Mouse (Mus musculus): ENCODE results near the gene Chst8.

The Chst8 gene

GRCm38 (mm10) chr7:34752151-34752762 is 60.3 kb downstream of the Chst8 start:
- DNase-seq (ENCODE audit: low read depth) = no peak

- no peak for DNase-seq (ENCODE audit: low read depth)
Measured at GRCm38 (mm10) chr7:34750350-34750749, 62.2 kb downstream of the Chst8 start.

GRCm38 (mm10) chr7:34749753-34750152 is 62.8 kb downstream of the Chst8 start:
- peak; percentile 20 for DNase-seq (ENCODE audit: low read depth)

- DNase-seq (ENCODE audit: low read depth) = no peak
Measured at GRCm38 (mm10) chr7:34748501-34748900, 64.0 kb downstream of the Chst8 start.

GRCm38 (mm10) chr7:34747661-34748060 is 64.8 kb downstream of the Chst8 start:
- no peak for DNase-seq (ENCODE audit: low read depth)

- no peak for DNase-seq (ENCODE audit: low read depth)
Measured at GRCm38 (mm10) chr7:34746586-34746985, 65.9 kb downstream of the Chst8 start.

- DNase-seq (ENCODE audit: low read depth) = no peak
Measured at GRCm38 (mm10) chr7:34746165-34746564, 66.3 kb downstream of the Chst8 start.

- no peak for DNase-seq (ENCODE audit: low read depth)
Measured at GRCm38 (mm10) chr7:34745426-34745825, 67.1 kb downstream of the Chst8 start.

GRCm38 (mm10) chr7:34744994-34745393 is 67.5 kb downstream of the Chst8 start:
- no peak for DNase-seq (ENCODE audit: low read depth)

GRCm38 (mm10) chr7:34743411-34744085 is 69.0 kb downstream of the Chst8 start:
- no peak for DNase-seq (ENCODE audit: low read depth)

- DNase-seq (ENCODE audit: low read depth) = no peak
Measured at GRCm38 (mm10) chr7:34739371-34739770, 73.1 kb downstream of the Chst8 start.

- DNase-seq (ENCODE audit: low read depth) = no peak
Measured at GRCm38 (mm10) chr7:34737206-34737605, 75.3 kb downstream of the Chst8 start.

GRCm38 (mm10) chr7:34734348-34734747 is 78.2 kb downstream of the Chst8 start:
- DNase-seq (ENCODE audit: low read depth) = no peak

- DNase-seq (ENCODE audit: low read depth) = no peak
Measured at GRCm38 (mm10) chr7:34728931-34729330, 83.6 kb downstream of the Chst8 start.

GRCm38 (mm10) chr7:34725206-34725605 is 87.3 kb downstream of the Chst8 start:
- no peak for DNase-seq (ENCODE audit: low read depth)

GRCm38 (mm10) chr7:34722551-34723230 is 89.8 kb downstream of the Chst8 start:
- DNase-seq (ENCODE audit: low read depth) = no peak

- DNase-seq (ENCODE audit: low read depth) = no peak
Measured at GRCm38 (mm10) chr7:34722151-34722550, 90.4 kb downstream of the Chst8 start.

- no peak for DNase-seq (ENCODE audit: low read depth)
Measured at GRCm38 (mm10) chr7:34721650-34722048, 90.9 kb downstream of the Chst8 start.

- no peak for DNase-seq (ENCODE audit: low read depth)
Measured at GRCm38 (mm10) chr7:34720882-34721649, 91.4 kb downstream of the Chst8 start.

GRCm38 (mm10) chr7:34719599-34719998 is 92.9 kb downstream of the Chst8 start:
- peak; percentile 25 for DNase-seq (ENCODE audit: low read depth)

- no peak for DNase-seq (ENCODE audit: low read depth)
Measured at GRCm38 (mm10) chr7:34718651-34719050, 93.9 kb downstream of the Chst8 start.

- no peak for DNase-seq (ENCODE audit: low read depth)
Measured at GRCm38 (mm10) chr7:34717161-34717810, 95.2 kb downstream of the Chst8 start.

Data from c-Kit-positive CD71-negative TER-119-negative erythroid progenitor cells, embryonic 14.5 days (primary cell).